Mouse (Mus musculus): ENCODE data around the gene Ddx19a.
"Not testable (repeated sequence)": the region's sequence is repeated elsewhere in the genome, so short reads cannot be mapped to it uniquely, and the experiment has no call there.

The Ddx19a gene
- long read RNA-seq, experiment 1, partial matches to known transcripts = 1 of 1 reads
- long read RNA-seq, experiment 1, other reads (novel, unspliced or antisense) = 0 of 1 reads
- long read RNA-seq, experiment 2, partial matches to known transcripts = 1 of 2 reads
- long read RNA-seq, experiment 2, other reads (novel, unspliced or antisense) = 0 of 2 reads

- intact Hi-C loops (cut with DNase I) = no loop called here
Observed at GRCm38 (mm10) chr8:110997547-110998531, at the start of gene Ddx19a. Gene Ddx19a (minus strand): TSS chr8:110997800.

- intact Hi-C loops (cut with DNase I) = no loop called here
Observed at GRCm38 (mm10) chr8:111044003-111044734, 46.6 kb upstream of the Ddx19a start.

GRCm38 (mm10) chr8:111042546-111042945 lies 44.9 kb upstream of the Ddx19a start:
- intact Hi-C loops (cut with DNase I) = no loop called here

- intact Hi-C loops (cut with DNase I) = no loop called here
Observed at GRCm38 (mm10) chr8:111036591-111036990, 39.0 kb upstream of the Ddx19a start.

- intact Hi-C loops (cut with DNase I) = no loop called here
Observed at GRCm38 (mm10) chr8:111034276-111034675, 36.7 kb upstream of the Ddx19a start.

- intact Hi-C loops (cut with DNase I) = no loop called here
Observed at GRCm38 (mm10) chr8:111033482-111034215, 36.0 kb upstream of the Ddx19a start.

GRCm38 (mm10) chr8:111032916-111033315 lies 35.3 kb upstream of the Ddx19a start, which contains the start of gene Aars:
Gene Aars (plus strand): TSS chr8:111033144.
- intact Hi-C loops (cut with DNase I) = no loop called here

GRCm38 (mm10) chr8:111031572-111031971 lies 34.0 kb upstream of the Ddx19a start, which contains the start of gene Ddx19b:
Gene Ddx19b (minus strand): TSS chr8:111031751.
- intact Hi-C loops (cut with DNase I) = no loop called here

GRCm38 (mm10) chr8:111030045-111030444 lies 32.4 kb upstream of the Ddx19a start:
- intact Hi-C loops (cut with DNase I) = no loop called here

GRCm38 (mm10) chr8:111029589-111029988 lies 32.0 kb upstream of the Ddx19a start:
- intact Hi-C loops (cut with DNase I) = no loop called here

- intact Hi-C loops (cut with DNase I) = no loop called here
Observed at GRCm38 (mm10) chr8:111027391-111027937, 29.9 kb upstream of the Ddx19a start.

GRCm38 (mm10) chr8:111026609-111027008 lies 29.0 kb upstream of the Ddx19a start:
- intact Hi-C loops (cut with DNase I) = not testable (repeated sequence)

- intact Hi-C loops (cut with DNase I) = not testable (repeated sequence)
Observed at GRCm38 (mm10) chr8:111010230-111010991, 12.8 kb upstream of the Ddx19a start.

- intact Hi-C loops (cut with DNase I) = no loop called here
Observed at GRCm38 (mm10) chr8:110996641-110997430, 764 bp downstream of the Ddx19a start.

- intact Hi-C loops (cut with DNase I) = no loop called here
Observed at GRCm38 (mm10) chr8:110990017-110990416, 7.6 kb downstream of the Ddx19a start.

- intact Hi-C loops (cut with DNase I) = no loop called here
Observed at GRCm38 (mm10) chr8:110987805-110988744, 9.5 kb downstream of the Ddx19a start.

- intact Hi-C loops (cut with DNase I) = no loop called here
Observed at GRCm38 (mm10) chr8:110981304-110981703, 16.3 kb downstream of the Ddx19a start.

GRCm38 (mm10) chr8:110977987-110978386 lies 19.6 kb downstream of the Ddx19a start:
- intact Hi-C loops (cut with DNase I) = not testable (repeated sequence)
